Mouse (Mus musculus): ENCODE results near the gene Mettl21e. TPM values are rescaled to one million over a fixed set of nuclear protein-coding genes. Genes with fewer than 3 reads are reported as not detected.
"Not testable (repeated sequence)": the region's sequence is repeated elsewhere in the genome, so short reads cannot be mapped to it uniquely, and the experiment has no call there.

Gene Mettl21e
- not detected for total RNA-seq (2021)
- long read RNA-seq, experiment 1 = 0 reads
- long read RNA-seq, experiment 2 = 0 reads

DNA sequence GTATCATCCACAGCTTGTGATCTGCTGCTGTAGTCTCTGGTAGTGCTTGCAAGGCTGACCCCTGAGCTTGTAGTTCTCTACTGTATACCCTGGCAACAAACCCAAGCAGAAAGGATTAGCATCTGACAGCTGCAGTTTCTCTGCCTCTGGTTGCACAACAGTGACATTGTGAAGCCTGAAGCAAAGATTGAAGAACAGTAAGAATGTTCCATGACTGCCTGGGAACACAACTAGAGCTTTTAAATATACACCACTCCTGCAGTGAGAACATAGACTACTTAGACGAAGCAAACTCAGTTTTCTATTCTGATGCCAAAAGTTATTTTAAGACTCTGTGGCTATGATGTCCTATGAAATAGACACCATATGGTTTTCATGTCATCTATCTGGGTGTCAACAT lies at the start of gene Mettl21e:
Gene Mettl21e (minus strand): TSS at position 86 of the 400 bp plus-strand sequence.
- DNase-seq = peak; percentile 67 to 76

DNA sequence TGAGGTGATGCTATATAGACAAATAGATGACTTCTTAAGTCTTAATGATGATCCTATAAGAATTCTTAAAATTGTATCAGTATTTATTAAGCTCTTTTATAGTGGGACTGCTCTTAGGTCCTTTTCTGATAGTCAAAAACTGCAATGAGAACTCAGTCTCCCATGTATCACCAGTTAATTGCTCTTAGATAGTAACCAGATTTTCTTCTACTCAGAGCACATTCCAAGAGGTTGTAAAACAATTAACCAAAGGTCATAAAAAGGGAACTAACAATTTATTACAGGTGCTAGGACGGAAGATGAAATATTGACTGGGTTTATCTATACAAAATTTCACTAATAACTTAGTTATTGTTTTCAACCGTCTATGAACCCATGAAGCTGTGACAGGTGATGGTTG lies 21.7 kb upstream of the Mettl21e start:
- not testable (repeated sequence) for DNase-seq

DNA sequence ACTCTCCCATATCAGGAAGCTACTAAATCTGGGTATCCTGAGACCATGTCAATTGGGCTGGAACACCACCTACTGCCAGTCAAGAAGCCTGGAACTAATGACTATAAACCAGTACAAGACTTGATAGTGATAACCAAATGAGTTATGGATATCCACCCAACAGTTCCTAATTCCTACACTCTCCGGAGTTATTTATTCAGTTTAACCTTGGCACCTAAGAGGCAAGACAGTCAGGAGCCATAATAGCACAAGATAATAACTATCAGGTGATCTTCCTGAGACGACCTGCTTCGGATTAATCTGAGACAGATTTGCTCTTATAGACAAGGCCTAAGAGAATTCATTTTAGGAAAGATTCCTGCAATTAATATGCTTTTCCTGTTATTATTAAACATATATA lies 21.2 kb upstream of the Mettl21e start:
- no peak for DNase-seq

DNA sequence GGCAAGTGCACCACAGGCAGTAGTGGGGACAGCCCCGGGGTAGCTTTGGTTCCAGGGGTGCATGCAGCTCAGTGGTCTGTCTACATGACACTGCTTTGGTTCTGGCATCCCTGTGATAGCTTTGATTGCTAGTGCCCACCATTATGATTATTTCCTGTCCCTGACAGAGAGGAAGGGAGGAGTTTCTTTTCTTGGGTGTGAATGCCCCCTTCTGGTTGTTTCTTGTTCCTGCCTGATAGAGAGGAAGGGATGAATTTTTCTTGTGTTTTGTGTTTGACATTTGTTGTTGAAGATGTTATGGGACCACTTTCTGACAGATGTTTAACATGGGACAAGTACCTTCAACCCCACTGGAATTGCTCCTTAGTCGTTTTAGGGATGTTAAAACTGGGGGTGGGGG lies 18.5 kb upstream of the Mettl21e start:
- DNase-seq = no peak

DNA sequence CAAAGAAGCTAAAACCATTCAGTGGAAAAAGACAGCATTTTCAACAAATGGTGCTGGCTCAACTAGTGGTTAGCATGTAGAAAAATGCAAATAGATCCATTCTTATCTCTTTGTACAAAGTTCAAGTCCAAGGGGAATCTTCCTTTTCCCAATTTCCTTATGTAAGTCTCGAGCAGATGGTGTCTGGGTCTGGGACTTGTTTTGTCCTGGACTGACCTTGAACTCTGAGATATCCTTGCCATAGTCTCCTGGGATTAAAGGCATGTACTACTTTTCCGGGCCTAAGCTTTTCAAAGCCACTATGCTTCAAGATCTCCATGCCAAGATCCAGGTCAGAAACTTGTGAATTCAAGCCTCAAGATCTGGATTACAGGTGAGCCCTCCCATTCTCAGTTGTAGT lies 16.6 kb upstream of the Mettl21e start:
- DNase-seq = no peak

DNA sequence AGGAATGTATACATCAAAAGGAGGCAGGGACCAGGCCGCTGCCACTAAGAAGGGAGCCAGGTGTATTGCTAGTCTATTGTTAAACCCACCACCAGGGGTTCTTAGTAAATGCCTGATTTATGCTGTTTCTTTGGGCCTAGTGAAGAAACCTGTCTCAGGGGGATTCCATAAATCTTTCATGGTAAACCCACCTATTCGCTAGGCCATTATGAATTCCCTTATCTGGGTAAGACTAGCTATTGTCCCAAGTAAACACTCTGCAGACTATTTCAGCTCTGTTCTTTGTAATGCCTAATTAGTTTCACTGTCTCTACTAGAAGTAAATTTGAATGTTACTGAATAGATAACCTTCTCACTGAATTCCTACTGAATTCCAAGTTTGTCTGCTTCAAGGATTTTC lies 15.8 kb upstream of the Mettl21e start:
- DNase-seq = not testable (repeated sequence)

DNA sequence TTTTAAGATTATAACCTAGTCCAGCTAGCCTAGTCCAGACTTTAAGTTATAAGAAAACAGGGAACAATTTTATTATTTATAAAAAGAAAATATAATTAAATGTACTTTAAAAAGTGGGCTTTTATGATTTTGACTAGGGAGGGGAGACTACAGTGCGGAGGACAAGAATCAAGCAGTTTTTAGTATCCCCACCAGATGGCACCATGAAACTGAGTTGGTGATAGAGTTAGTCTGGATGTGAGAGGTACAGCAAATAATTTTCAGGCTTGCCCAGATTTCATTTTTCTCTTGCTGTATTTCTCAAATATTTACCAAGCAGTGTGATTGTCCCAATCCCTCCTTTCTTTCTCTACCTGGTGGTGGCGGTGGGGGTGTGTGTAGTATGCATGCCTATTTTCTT lies 10.3 kb upstream of the Mettl21e start:
- peak; percentile 26 to 68 for DNase-seq

DNA sequence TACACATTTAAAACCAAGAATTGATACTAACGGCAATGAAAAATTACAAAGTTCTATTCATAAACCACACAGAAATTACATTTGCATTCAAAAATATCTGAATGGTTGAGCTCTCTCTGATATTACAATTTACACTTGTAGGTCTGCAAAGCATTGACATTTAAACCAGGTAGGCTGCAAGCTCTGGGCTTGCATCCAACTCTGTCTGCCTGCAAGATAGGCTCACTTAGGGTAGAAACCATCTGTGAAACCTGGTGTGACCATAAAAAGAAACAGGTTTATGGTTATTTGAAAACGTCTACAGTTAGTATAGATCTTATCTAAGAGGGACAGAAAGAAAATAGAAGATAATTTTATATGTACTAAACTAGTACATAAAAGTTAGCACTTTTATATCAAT lies 1.6 kb downstream of the Mettl21e start:
- peak in 1 of 2 experiments; percentile 11 for DNase-seq

DNA sequence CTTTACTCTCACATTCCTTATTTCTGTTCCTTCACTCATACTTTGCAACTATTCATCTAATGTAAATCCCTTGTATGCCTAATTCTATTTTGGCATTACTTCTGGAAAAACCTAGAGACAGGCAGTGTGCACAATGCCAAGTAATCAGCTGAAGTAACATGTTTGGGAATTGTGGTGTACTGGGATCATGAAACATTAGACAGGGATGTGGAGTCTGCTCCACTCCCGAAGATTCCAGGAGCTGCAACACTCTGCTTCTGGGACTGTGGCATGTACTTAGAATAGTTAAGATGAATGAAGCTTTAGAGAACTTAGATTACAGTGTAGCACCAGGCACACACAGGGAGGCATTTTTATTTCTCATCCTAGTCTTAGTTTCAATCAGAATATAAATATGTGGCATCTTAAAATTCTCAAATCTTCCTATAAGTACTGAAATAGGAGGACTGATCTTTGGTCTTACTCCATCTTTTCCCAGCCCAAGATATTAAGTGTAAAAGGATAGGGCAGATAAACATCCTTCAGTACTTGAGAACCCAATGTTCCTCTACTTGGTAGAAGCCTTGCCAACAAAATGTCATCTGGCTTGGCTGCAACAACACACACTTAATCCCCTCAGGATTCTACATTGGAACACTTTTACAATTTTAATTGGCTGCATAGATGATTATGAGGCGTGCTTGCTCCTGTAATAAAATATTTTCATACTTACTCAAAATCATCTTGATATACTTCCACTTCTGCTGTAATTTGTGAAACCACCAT lies 2.2 kb downstream of the Mettl21e start:
- DNase-seq = peak; percentile 70 to 79

DNA sequence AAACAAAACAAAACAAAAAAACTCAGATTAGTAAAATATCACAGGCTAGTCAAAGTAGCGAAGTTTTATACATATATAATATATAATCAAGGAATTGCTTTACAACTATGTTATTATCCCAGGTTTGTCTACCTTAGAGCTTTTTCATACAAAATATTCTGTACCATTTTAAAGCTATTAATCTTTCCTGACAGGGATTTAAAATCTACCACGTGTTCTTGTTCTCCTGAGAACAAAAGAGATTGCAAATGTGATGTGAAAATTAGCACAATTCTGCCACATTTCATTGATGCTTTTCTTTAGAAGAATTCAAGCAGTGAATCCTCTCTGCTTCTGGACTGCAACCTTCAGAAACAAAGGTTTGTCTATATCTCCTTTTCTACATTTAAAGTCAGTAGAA lies 4.3 kb downstream of the Mettl21e start:
- no peak for DNase-seq

DNA sequence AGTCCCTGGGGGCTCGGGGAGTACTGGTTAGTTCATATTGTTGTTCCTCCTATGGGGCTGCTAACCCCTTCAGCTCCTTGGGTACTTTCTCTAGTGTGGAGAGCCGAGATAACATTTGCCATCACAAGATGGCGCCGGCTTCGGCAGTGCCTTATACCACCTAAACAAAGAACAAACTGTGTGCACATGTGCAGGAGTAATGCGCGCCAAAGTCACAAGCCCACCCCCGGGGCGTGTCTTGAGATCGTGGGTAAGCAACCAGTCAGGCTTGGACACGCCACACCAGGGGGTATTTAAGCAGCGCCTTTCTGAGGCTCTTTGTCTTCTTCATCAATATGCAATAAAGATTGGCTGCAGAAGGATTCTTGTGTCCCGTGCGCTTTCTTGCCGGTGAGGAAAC lies 15.9 kb downstream of the Mettl21e start:
- DNase-seq = no peak

DNA sequence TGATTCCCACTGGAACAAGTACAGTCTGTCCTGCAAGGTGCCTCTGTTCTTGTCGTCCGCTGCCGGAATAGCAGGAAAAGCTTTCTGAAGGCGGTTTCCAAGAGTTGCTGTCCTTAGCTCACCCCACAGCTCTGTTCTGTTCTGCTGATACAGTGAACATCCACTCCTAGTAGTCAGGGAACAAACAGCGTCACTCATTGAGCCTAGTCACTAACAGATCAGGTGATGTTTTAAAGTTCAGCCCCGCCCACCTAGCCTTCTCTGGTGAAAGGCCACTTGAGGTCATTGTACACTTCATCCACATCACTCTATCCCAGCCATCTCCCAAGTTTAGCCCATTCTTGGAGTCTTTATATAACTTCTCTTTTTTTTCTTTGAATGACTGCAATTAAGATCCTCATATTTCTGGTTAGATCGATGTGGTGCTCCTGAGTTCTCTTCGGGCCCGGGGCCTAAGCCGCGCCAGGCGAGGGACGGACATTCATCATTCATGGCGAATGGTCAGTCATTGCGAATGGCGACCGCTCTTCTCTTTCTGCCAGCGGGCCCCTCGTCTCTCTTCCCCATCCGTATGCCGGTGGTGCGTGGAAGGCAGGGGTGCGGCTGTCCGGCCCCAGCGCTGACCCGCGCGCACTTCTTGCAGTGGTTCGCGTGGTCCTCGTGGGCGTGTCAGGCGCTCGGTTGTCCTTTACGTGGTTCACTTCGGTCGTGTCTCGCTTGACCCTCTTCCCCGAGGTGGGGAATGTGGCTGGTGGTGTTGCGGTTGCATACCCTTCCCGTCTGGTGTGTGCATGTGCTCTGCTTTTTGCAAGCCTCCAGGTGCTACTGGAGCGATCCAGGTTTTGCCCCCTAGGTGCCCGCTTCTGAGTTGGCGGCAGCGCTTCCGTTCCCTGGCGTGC lies 20.2 kb downstream of the Mettl21e start:
- peak; percentile 52 to 56 for DNase-seq

DNA sequence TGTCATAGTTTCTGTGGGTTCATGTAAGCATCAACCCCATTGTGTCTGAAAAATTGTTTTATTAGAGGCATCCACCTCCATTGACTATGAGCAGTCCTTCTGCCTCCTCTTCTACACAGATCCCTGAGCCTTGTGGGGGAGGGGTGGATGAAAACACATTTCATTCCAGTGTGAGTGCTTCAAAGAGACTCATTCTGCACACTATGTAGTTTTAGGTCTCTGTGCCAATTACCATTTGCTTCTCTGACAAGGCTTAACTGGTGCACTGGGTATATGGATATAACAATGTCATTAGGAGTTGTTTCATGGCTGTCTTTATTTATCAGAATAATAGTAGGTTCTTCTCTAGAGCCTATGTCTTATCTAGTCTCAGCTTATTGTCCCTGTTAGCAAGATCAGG lies 32.4 kb downstream of the Mettl21e start:
- no peak for DNase-seq

DNA sequence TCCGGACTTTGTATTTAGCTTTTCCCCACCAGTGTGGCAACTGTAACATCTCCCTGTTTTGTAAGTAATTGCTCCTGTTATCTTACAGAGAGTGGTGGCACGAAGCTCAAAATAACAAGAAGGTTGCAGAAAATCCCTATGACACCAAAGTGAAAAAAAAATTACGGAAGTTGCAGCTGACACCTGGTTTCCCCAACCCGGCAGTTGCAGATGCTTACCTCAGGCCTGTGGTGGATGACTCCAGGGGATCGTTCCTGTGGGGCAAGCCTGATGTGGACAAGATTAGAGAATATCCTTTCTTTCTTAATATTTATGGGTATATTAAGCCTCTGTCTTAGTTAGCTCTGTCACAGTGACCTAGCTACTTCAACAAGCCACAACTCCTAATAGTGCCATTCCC lies 40.7 kb downstream of the Mettl21e start:
- DNase-seq = no peak

DNA sequence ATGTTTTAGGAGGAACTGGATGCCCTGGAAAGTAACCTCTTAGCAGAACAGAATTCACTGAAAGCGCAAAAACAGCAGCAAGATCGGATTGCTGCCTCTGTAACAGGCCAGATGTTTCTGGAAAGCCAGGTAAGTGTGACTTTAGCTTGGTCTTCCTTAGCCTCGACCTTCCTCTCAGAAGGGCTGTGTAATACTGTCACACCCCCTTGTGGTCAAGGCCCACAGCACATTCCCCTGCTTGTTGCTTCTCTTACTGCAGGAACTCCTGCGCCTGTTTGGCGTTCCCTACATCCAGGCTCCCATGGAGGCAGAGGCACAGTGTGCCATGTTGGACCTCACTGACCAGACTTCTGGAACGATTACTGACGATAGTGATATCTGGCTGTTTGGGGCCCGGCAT lies 44.9 kb downstream of the Mettl21e start:
- DNase-seq = no peak

DNA sequence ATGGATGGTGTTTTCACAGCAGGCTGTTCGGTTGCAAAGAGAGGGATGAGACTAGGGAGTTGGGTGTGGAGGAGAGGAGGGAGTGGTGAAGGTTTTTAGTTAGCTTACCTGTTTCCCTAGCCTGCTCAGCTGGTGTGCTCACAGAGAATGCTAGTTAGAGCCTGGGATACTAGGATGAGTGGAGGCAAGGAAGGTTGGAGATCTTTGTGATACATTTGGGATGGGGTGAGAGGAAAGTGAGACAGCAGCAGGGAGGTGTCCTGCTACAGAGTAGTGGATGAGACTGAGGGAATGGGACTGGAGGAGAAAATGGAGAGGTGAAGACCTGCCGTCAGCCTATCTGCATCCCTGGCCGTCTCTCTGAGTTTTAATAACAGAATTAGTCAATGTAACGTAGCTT lies 46.1 kb downstream of the Mettl21e start:
- no peak for DNase-seq

DNA sequence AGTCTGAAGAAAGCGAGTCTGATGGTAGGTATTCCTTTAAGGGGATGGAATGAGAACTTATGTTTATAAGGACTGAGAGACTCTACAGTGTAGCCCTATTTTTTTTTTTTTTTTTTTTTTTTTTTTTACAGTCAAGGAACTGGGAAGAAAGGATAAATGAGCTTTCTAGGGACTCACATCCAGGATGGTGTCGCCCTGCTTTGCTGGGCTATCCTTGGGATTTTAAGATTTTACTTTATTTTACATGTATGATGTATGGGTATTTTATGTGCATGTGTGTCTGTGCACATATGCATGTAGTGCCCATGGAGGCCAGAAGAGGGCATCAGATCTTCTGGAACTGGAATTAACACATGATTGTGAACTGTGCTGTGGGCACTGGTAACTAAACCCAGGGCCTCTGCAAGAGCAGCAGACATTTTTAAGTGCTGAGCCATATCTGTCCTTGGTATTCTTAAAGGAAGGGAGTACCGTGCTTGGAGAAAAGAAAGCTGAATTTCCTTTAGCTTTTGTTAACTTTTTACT lies 50.8 kb downstream of the Mettl21e start:
- no peak for DNase-seq

DNA sequence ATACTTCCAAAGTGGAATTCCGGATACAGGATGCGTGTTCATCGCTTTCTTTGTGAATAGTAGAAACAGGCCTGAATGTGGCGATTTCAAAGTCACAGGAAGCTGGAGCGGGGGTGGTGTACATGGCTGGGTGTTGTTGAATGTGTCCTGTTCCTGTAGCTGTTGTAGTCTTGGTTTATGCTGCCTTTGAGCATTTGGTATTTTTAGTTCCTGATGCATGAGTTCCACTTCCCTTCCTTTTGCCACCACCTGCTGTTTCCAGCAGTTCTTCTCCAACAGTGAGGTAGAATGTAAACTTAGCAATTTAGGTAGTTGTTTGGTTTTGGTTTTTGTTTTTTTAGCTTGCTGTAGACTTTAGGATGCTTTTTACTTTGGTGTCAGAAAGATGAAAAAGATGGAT lies 56.4 kb downstream of the Mettl21e start:
- DNase-seq = no peak

DNA sequence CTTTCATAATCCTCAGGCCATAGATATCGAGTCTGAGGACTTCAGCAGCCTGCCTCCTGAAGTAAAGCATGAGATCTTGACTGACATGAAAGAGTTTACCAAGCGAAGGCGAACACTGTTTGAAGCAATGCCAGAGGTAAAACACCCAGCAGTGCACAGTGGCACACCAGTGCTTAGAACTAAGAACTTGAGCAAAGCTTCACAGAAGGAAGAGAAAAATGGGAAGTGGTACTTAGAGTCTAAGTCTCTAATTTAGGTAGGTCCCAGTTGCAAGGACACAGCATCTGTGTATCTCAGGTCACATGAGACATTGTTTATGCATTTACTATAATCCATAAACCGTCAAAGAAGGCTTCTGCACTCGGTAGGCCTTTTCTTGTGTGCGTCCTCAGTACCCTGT lies 56.9 kb downstream of the Mettl21e start:
- DNase-seq = no peak

DNA sequence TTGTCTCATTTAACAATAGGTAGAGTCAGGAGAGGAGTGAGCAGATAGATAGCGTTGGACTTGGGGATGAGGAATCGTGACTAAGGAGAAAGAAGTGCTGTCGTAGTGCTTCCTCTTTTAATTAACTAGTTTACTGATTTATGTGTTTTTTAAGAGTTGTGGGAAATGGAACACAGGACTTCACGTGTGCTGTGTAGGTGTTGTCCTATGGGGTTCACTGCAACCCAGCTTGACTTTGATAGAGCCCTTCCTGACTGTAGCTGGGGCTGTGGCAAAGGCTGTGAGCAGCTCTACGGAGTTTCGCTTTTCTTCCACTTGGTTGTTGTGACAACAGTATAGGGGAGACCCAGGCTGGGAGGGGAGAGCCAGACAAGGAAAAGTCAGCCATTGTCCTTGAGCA lies 60.4 kb downstream of the Mettl21e start:
- DNase-seq = no peak

DNA sequence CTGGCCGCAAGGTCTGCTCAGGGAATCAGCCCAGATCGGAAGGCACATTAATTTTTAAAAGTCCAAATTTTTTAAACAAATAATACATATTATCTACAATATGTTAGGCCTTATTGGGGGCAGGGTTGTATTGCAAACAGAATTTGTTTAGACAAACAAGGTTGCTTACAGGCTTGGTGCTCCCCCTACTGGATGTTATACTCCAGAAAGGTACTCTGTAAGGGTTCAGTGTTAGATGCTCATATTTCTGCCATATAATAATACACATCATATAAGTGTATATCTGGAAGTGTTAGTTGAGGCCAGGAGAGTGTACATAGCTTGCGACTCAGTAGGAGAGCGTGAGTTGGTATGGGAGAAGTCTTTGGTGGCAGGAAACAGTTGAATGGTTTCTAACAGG lies 63.5 kb downstream of the Mettl21e start:
- DNase-seq = no peak

Data from heart, adult 18-20 months (tissue).